Mouse (Mus musculus): Measurements from ENCODE around the gene Muc5b.

DNA sequence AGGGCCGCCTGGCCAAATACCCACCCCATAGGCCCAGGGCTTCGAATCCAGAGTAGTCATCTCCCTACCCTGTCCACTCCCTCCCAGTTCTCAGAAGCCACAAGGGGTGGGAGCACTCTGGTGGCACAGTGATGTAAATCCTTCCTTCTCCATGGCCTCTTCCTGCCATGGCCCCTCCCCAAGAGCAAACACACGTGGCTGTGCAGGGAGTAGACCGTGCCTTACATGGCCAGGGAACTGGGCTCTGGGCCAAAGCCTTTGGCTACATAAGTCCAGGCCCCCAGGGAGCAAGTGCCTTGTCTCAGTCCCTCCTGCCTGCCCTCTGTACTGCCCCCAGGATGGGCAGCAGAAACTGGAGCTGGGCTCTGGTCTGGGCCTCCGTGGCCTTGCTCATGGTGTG lies at the start of gene Muc5b:
- TF ChIP-seq POLR2A (IDR thresholded peaks at IDR 0.05; ENCODE audit: low read depth, low read length) (no peak), CTCF (conservative IDR thresholded peaks at IDR 0.05 in 1 of 2, IDR thresholded peaks at IDR 0.05 in 1 of 2; ENCODE audit: low read depth in 2 of 2, low read length in 2 of 2) (no peak), ETS1 (conservative IDR thresholded peaks at IDR 0.05; ENCODE audit: low read depth, low read length) (no peak), POLR2AphosphoS2 (IDR thresholded peaks at IDR 0.05; ENCODE audit: low read depth, low read length) (no peak), E2F4 (IDR thresholded peaks at IDR 0.05; ENCODE audit: insufficient replicate concordance, low read depth, low read length) (no peak), MXI1 (IDR thresholded peaks at IDR 0.05; ENCODE audit: low read depth, low read length) (no peak), SMC3 (IDR thresholded peaks at IDR 0.05; ENCODE audit: low read depth, low read length) (no peak), GABPA (IDR thresholded peaks at IDR 0.05; ENCODE audit: insufficient replicate concordance, low read depth, low read length) (no peak), ZC3H11A (IDR thresholded peaks at IDR 0.05; ENCODE audit: low read depth, low read length) (no peak), MAFK (IDR thresholded peaks at IDR 0.05; ENCODE audit: insufficient replicate concordance, low read length) (no peak), CHD1 (IDR thresholded peaks at IDR 0.05; ENCODE audit: low read depth, low read length) (no peak), EP300 (IDR thresholded peaks at IDR 0.05; ENCODE audit: low read length) (no peak), NRF1 (IDR thresholded peaks at IDR 0.05; ENCODE audit: low read depth, low read length) (no peak), HCFC1 (IDR thresholded peaks at IDR 0.05; ENCODE audit: low read depth, low read length) (no peak)

Measured in CH12.LX (cell line).